Mouse (Mus musculus): ENCODE data around the gene Ncoa7.

GRCm38 (mm10) chr10:30838188-30838587 is 35.1 kb upstream of the Ncoa7 start:
- TF ChIP-seq SRF (IDR thresholded peaks at IDR 0.05; ENCODE audit: control insufficient read depth, insufficient read length, low read depth) (no peak), POLR2AphosphoS2 (IDR thresholded peaks at IDR 0.05; ENCODE audit: insufficient read length, low read depth) (no peak), MAX (IDR thresholded peaks at IDR 0.05; ENCODE audit: low read depth) (no peak)

Data from myocyte (in vitro differentiated cells).